Mouse (Mus musculus): Measurements from ENCODE around the gene Gcm2. TPM values are rescaled to one million over a fixed set of nuclear protein-coding genes. Genes with fewer than 3 reads are reported as not detected.

Gcm2 gene
- polyA plus RNA-seq (2014; fragmentation: Nextera tagmentation; extraction: Ambion mirVana), result not detected in 2 replicates

DNA sequence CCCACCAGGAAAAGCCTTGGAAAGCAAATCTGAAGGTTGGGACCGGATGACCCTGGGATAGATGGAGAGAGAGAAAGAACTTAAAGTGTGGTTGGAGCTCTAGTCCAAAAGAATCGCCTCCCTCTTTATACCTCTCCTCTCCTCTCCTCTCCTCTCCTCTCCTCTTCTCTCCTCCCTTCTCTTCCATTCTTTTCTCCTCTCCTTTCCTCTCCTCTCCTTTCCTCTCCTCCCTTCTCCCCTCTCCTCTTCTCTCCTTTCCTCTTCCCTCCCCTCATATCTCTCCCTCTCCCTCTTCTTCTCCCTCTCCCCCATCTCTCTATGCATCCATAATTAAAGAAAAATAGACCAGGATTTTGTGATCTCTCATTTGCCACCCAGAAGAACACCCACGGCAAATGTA, at the start of gene Gcm2:
TSS of gene Gcm2 (minus strand) at position 101 of the 400 bp plus-strand sequence.
- H3K27ac ChIP-seq (ENCODE audit: low read depth, low read length), result no peak within 1 kb of the TSS
- no peak for ATAC-seq (ENCODE audit: low FRiP score, low TSS enrichment)
- H3K4me3 ChIP-seq (ENCODE audit: low read length), result no peak within 1 kb of the TSS
- H3K9me3 ChIP-seq (ENCODE audit: control insufficient read depth, low read length), result no peaks in the 10 kb centered on the region
- H3K36me3 ChIP-seq (ENCODE audit: control insufficient read depth, insufficient read depth, low read length), result no peaks in the 10 kb centered on the region
- no peak within 1 kb of the TSS for H3K4me2 ChIP-seq (replicated peaks; ENCODE audit: low read depth, low read length)
- H3K27me3 ChIP-seq (ENCODE audit: control insufficient read depth, insufficient read depth, low read length), result no peaks in the 10 kb centered on the region; the same call in 1 of the 2 replicates
- WGBS, result 84% methylated on average over 3 of the region's 3 CpGs
- no peak within 1 kb of the TSS for H3K9ac ChIP-seq (ENCODE audit: low read depth, low read length)
- no peaks in the 10 kb centered on the region for H3K4me1 ChIP-seq (ENCODE audit: control insufficient read depth, insufficient read depth, low read length)

DNA sequence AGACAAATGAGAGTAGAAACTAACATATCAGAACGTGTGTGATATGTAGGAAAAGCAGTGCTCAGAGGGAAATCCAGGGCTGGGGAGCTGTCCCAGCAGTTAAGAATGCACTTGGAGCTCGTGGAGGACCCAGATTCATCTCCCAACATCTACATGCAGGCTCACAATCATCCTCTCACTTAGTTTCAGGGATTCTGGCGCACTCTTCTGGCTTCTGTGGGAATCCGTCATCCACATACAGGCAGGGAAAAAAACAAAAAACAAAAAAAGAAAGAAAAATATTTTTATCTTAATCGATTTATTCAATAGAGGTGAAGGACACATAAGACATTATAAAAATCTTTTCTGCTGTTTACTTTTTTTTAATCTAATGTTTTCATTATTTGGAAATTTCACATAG, 47.6 kb upstream of the Gcm2 start:
- H3K4me3 ChIP-seq (ENCODE audit: low read length), result no peak overlapping the region
- H3K4me2 ChIP-seq (replicated peaks; ENCODE audit: low read depth, low read length), result no peak overlapping the region
- no peaks in the 10 kb centered on the region for H3K27me3 ChIP-seq (ENCODE audit: control insufficient read depth, insufficient read depth, low read length)
- no peaks in the 10 kb centered on the region for H3K4me1 ChIP-seq (ENCODE audit: control insufficient read depth, insufficient read depth, low read length)
- 60% methylated on average over 5 of the region's 5 CpGs for WGBS
- no peak overlapping the region for H3K9ac ChIP-seq (ENCODE audit: low read depth, low read length)
- no peak for ATAC-seq (ENCODE audit: low FRiP score, low TSS enrichment)
- no peaks in the 10 kb centered on the region for H3K9me3 ChIP-seq (ENCODE audit: control insufficient read depth, low read length)
- H3K27ac ChIP-seq (ENCODE audit: low read depth, low read length), result no peak overlapping the region
- no peaks in the 10 kb centered on the region for H3K36me3 ChIP-seq (ENCODE audit: control insufficient read depth, insufficient read depth, low read length)

DNA sequence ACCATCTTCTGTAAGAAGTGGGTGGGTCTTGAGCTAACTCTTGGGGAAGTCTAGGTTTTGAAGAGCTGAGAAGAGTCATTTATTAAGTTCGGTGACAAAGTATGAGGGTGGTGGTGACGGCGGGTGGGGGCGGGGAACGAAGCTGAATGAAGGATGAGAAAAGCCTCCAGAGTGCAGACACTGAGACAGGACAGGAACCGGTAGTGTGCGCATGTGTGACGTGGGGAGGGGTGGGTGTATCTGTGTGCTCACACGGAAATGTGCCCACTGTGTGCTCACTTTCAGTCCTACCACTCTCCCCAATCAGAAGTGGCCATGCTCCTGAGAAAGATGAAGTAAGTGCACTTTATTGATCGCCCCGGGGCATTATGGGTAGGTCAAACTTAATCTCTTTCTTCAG, 42.3 kb upstream of the Gcm2 start:
- Histone ChIP-seq H3K36me3 (ENCODE audit: control insufficient read depth, insufficient read depth, low read length) (no peaks in the 10 kb centered on the region), H3K4me1 (ENCODE audit: control insufficient read depth, insufficient read depth, low read length) (no peaks in the 10 kb centered on the region), H3K27me3 (ENCODE audit: control insufficient read depth, insufficient read depth, low read length) (no peaks in the 10 kb centered on the region), H3K4me2 (replicated peaks; ENCODE audit: low read depth, low read length) (no peak overlapping the region), H3K9ac (ENCODE audit: low read depth, low read length) (no peak overlapping the region), H3K9me3 (ENCODE audit: control insufficient read depth, low read length) (no peaks in the 10 kb centered on the region), H3K27ac (ENCODE audit: low read depth, low read length) (no peak overlapping the region), H3K4me3 (ENCODE audit: low read length) (no peak overlapping the region)
- no peak for ATAC-seq (ENCODE audit: low FRiP score, low TSS enrichment)
- 86% methylated on average over 11 of the region's 11 CpGs for WGBS

DNA sequence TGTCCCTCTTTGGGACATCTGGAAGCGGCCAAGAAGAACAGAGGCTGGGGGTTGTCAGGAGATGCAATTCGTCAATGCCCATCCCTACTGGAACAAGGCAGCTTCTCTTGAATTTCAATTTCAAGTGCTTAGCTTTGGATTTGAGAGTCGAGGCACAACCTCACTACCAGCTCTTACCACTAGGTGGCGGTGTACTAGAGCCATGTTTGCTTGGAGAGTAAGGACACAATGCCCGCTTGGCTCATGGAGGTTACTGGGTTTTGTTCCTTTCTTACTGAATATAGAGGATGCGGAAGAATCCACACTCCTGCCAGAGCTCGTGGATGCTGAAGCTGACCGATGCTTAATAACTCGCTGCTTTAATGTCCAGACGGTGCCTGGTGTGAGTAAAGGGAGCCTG, 35.4 kb upstream of the Gcm2 start:
- ATAC-seq (ENCODE audit: low FRiP score, low TSS enrichment), result no peak
- Histone ChIP-seq H3K4me3 (ENCODE audit: low read length) (no peak overlapping the region), H3K9me3 (ENCODE audit: control insufficient read depth, low read length) (no peaks in the 10 kb centered on the region), H3K36me3 (ENCODE audit: control insufficient read depth, insufficient read depth, low read length) (no peaks in the 10 kb centered on the region), H3K4me2 (replicated peaks; ENCODE audit: low read depth, low read length) (no peak overlapping the region), H3K27ac (ENCODE audit: low read depth, low read length) (no peak overlapping the region), H3K9ac (ENCODE audit: low read depth, low read length) (no peak overlapping the region), H3K27me3 (ENCODE audit: control insufficient read depth, insufficient read depth, low read length) (no peaks in the 10 kb centered on the region), H3K4me1 (ENCODE audit: control insufficient read depth, insufficient read depth, low read length) (no peaks in the 10 kb centered on the region)
- WGBS, result 84% methylated on average over 10 of the region's 10 CpGs

DNA sequence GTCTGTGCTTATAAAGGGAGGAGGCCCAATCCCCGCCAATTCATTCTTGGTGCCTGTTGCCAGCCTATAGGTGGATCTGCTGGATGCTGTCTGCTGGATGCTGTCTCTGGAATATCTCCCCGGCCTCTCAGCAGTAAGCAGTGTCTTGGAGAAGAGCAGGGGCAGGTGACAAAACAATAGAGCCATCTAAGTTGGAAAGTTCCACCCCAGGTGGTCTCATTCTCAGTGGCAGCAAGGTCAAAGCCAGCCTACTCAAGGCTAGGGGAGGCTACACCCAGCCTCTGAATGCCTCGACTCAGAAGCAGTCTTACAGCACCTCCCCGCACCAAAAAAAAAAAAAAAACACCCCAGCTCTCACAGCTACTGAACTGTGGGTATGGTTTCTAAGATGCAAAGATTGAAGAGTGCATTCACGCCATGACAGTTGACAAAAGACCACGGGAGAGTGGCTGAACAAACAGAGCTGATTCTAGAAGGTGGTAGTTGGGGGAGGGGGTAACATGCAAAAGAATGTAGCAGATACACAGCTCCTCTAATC, 34.7 kb upstream of the Gcm2 start:
- H3K4me1 ChIP-seq (ENCODE audit: control insufficient read depth, insufficient read depth, low read length), result no peaks in the 10 kb centered on the region
- H3K36me3 ChIP-seq (ENCODE audit: control insufficient read depth, insufficient read depth, low read length), result no peaks in the 10 kb centered on the region
- 71% methylated on average over 6 of the region's 6 CpGs for WGBS
- no peak overlapping the region for H3K9ac ChIP-seq (ENCODE audit: low read depth, low read length)
- no peaks in the 10 kb centered on the region for H3K27me3 ChIP-seq (ENCODE audit: control insufficient read depth, insufficient read depth, low read length)
- H3K27ac ChIP-seq (ENCODE audit: low read depth, low read length), result no peak overlapping the region
- ATAC-seq (ENCODE audit: low FRiP score, low TSS enrichment), result no peak
- no peak overlapping the region for H3K4me2 ChIP-seq (replicated peaks; ENCODE audit: low read depth, low read length)
- no peak overlapping the region for H3K4me3 ChIP-seq (ENCODE audit: low read length)
- H3K9me3 ChIP-seq (ENCODE audit: control insufficient read depth, low read length), result no peaks in the 10 kb centered on the region

DNA sequence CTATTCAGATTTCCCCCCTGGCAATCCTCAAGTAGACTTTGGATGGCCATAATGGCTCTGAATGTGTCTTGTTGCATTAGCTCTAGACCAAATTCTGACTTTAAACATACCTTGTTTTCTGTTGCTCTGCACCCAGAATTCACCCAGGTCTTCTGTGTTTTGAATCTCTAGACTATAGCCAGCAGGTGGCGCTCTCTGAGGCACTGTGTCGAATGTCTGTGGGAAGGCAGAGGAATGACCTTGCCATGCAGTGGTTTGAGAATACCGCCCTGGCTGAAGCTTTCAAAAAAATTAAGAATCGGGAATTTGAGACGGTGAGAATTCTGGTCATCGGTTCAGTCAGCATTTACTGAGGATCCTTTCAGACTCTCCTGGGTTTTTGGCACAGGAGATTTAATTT, 24.1 kb upstream of the Gcm2 start:
- Histone ChIP-seq H3K27me3 (ENCODE audit: control insufficient read depth, insufficient read depth, low read length) (no peaks in the 10 kb centered on the region), H3K9ac (ENCODE audit: low read depth, low read length) (no peak overlapping the region), H3K36me3 (ENCODE audit: control insufficient read depth, insufficient read depth, low read length) (no peaks in the 10 kb centered on the region), H3K4me3 (ENCODE audit: low read length) (no peak overlapping the region), H3K27ac (ENCODE audit: low read depth, low read length) (no peak overlapping the region), H3K9me3 (ENCODE audit: control insufficient read depth, low read length) (no peaks in the 10 kb centered on the region), H3K4me1 (ENCODE audit: control insufficient read depth, insufficient read depth, low read length) (no peaks in the 10 kb centered on the region), H3K4me2 (replicated peaks; ENCODE audit: low read depth, low read length) (no peak overlapping the region)
- no peak for ATAC-seq (ENCODE audit: low FRiP score, low TSS enrichment)
- 13% methylated on average over 6 of the region's 6 CpGs for WGBS

DNA sequence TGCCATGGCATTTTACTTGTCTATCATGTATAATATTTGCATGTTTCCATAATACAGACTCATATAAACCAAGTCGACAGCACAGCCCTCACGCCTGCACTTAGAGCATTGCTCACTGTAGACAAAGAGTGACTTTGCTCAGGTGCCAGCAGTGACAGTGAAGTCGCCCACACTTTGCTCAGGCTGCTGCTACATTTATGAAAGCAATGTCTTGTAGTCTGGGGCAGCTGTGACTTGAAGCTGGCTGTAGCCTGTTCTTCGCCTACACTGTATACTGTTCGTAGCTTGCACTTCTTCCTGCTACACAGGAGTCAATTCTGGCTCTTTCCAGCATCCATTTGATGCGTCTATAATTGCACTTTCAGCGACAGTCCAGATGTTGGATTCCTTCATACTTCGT, 18.2 kb upstream of the Gcm2 start:
- Histone ChIP-seq H3K9me3 (ENCODE audit: control insufficient read depth, low read length) (no peaks in the 10 kb centered on the region), H3K4me1 (ENCODE audit: control insufficient read depth, insufficient read depth, low read length) (no peaks in the 10 kb centered on the region), H3K4me2 (replicated peaks; ENCODE audit: low read depth, low read length) (no peak overlapping the region), H3K27ac (ENCODE audit: low read depth, low read length) (no peak overlapping the region), H3K9ac (ENCODE audit: low read depth, low read length) (no peak overlapping the region), H3K27me3 (ENCODE audit: control insufficient read depth, insufficient read depth, low read length) (no peaks in the 10 kb centered on the region), H3K4me3 (ENCODE audit: low read length) (no peak overlapping the region), H3K36me3 (ENCODE audit: control insufficient read depth, insufficient read depth, low read length) (no peaks in the 10 kb centered on the region)
- ATAC-seq (ENCODE audit: low FRiP score, low TSS enrichment), result no peak
- WGBS, result 94% methylated on average over 8 of the region's 8 CpGs

DNA sequence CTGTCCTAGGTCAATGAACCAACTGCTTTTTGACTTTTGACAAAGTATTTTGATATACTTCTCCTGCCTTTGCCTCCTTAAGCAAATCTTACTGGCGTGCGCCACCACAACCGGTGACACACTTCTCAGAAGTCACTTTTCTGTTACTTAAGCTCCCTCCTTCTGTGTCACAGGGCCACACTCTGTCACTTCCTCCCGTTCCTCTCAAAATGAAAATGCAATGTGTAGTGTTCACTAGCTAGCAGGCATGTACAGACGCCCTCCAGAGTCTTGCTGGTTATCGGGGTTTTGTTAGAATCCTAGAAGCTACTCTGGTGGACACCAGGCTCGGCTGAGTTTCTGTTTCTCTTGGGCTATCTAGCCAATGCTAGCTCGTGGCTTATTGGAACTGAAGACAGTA, 17.5 kb upstream of the Gcm2 start:
- no peaks in the 10 kb centered on the region for H3K9me3 ChIP-seq (ENCODE audit: control insufficient read depth, low read length)
- 85% methylated on average over 8 of the region's 8 CpGs for WGBS
- no peaks in the 10 kb centered on the region for H3K36me3 ChIP-seq (ENCODE audit: control insufficient read depth, insufficient read depth, low read length)
- no peak overlapping the region for H3K9ac ChIP-seq (ENCODE audit: low read depth, low read length)
- no peak for ATAC-seq (ENCODE audit: low FRiP score, low TSS enrichment)
- H3K4me1 ChIP-seq (ENCODE audit: control insufficient read depth, insufficient read depth, low read length), result no peaks in the 10 kb centered on the region
- H3K4me2 ChIP-seq (replicated peaks; ENCODE audit: low read depth, low read length), result no peak overlapping the region
- H3K27ac ChIP-seq (ENCODE audit: low read depth, low read length), result no peak overlapping the region
- no peak overlapping the region for H3K4me3 ChIP-seq (ENCODE audit: low read length)
- no peaks in the 10 kb centered on the region for H3K27me3 ChIP-seq (ENCODE audit: control insufficient read depth, insufficient read depth, low read length)

DNA sequence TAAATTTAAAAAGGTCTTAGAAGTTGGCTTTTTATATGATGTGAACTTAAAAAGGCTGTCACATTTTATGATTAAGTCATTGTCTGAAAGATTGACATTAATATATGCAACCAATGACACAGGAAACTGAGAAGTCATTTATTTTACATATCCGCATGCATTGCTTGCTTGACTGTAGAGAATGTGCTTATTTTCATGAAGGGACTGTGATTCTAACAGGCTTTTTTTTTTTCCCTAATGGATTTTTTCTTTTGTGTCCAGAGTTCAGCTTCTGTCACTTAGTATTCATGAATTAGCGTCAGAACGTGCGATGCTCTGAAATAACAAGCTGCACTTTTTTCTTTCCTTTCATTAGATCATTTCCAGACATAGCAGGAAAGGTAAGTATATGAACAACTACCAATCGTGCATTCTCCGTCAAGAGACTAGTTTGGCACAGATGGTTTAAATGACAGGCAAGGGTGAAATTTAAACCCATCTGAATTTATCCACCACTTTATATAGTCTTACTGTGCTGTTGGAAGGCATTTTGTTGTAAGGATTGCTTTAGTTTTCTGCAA, 12.9 kb upstream of the Gcm2 start:
- Histone ChIP-seq H3K36me3 (ENCODE audit: control insufficient read depth, insufficient read depth, low read length) (no peaks in the 10 kb centered on the region), H3K4me2 (replicated peaks; ENCODE audit: low read depth, low read length) (no peak overlapping the region), H3K27me3 (ENCODE audit: control insufficient read depth, insufficient read depth, low read length) (no peaks in the 10 kb centered on the region), H3K4me3 (ENCODE audit: low read length) (no peak overlapping the region), H3K4me1 (ENCODE audit: control insufficient read depth, insufficient read depth, low read length) (no peaks in the 10 kb centered on the region), H3K9ac (ENCODE audit: low read depth, low read length) (no peak overlapping the region), H3K27ac (ENCODE audit: low read depth, low read length) (no peak overlapping the region), H3K9me3 (ENCODE audit: control insufficient read depth, low read length) (no peaks in the 10 kb centered on the region)
- no peak for ATAC-seq (ENCODE audit: low FRiP score, low TSS enrichment)
- WGBS, result 87% methylated on average over 6 of the region's 6 CpGs

Data from kidney, embryonic 14.5 days (tissue).